Mouse (Mus musculus) forelimb bud, embryonic 11.5 days (tissue): ENCODE measurements around the gene Rhox2h.
"Not testable (repeated sequence)": the region's sequence is repeated elsewhere in the genome, so short reads cannot be mapped to it uniquely, and the experiment has no call there.

ENCODE experiments used
- DNase-seq: peaks from one replicate; pipeline ENCODE4 v3.0.0-alpha.2; 2012; ENCODE audit warnings: low read depth, low spot score

The Rhox2h gene

DNA sequence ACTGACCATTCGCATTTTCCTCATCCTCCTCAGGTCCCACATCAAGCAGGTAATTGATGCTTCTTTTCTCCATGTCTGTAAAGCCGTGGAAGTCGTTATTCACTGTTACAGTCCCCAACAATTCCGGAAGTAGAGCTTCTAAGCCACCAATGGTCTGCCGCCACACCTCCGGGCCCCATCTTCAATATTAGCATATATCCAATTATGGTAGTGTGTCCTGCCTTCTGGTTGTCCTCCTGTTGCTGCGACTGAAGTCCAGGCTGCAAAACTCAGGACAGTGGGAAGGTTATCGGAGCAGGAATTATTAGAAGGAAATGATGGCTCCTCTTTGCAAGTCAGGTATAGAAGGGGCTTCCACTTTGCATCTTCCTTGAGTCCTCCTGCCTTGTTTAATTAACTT, at the start of gene Rhox2h:
Gene Rhox2h (minus strand): TSS at position 101 of the 400 bp plus-strand sequence.
- DNase-seq: not testable (repeated sequence)

DNA sequence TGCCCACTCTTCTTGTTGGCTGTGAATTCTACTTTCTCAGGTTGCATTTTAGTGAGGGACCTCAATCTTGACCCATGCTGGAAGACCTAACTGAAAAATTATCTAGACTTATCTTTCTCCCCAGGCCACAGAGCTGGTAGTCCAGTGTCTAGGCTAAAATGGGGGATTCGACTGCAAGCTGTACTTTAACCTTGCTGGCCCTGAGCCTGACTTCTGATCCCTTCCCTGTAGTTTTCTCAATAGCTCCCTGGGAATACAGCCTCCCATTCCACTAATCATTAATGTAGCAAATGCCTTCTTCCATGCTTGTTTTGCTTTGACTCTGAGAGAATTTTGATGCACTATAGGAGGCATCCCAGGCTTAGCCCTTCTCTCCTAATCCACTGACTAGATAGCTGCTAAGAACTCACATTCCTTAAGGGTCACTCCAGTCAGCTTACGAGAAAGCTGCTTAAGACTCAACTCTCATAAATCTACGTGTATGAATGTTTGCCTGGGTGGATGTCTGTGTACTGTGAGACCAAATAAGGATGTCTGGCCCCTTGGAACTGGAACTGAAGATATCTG, 28.8 kb upstream of the Rhox2h start:
- no peak for DNase-seq

DNA sequence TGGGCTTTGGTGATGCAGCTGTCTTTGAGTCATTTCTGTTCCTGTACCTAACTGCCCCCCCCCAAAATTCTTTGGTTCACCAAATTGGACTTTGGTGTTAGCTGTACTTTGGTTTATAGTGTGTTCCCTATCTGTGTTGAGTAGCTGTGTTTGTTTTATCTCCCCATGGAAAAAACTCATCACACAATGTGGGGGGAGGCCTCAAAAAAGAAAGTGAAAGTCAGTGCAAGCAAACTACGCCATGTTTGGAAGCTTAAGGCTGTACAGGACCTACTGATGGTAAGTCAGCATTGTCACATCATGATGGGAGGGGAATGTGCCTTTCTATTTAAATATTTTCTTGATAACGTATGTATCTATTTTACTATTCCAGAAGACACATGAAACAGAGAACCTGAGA, 19.2 kb upstream of the Rhox2h start:
- no peak for DNase-seq

DNA sequence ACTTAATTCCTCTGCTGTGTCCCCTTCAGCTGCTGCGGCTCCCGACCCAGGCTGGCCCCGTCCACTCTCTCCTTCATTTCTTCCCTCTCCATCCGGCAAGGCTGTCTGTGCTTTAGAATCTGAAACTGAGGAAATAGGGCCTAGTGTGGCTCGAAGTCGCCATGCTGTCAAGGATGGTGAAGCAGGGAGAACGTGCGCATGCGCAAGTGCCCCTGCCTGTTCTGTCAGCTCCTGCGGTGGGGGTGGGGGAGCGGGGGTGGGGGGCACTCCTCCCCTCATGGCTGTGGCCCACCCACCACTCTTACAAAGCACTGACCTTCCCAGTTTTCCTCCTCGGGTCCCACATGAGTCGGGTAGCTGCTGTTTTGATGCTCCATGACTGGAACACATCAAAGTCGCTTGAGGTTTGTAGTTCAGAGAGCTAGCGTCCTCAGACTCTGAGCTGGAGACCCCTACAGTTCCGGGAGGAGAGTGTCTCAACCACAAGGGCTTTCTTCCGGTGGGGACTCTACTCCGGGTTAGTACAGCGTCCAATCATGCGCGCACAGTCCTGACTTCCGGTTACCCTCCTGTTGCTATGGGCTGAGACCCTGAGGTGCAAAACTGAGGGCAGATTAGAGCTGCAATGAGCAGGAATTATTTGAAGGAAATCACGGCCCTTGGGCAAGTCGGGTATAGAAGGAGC, 10.1 kb upstream of the Rhox2h start:
- DNase-seq: no peak

DNA sequence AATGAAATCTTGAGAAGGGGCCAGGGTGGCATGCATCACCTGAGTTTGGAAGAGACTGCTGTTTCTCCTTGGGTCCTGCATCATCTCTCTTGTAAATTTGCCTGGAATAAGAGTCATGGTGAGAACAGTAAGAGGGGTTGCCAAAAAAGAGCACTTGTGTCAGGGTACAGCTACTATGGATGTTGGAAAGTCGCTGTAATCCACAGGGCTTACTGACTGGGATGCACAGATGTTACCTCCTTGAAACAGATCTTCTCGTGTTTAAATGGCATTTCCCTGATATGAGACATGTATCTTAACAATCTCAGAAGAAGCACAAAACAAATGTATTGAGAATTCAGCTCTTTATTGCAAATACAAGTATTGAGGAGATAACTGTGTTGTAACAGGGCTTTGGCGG, 4.4 kb downstream of the Rhox2h start, which contains the start of gene Rhox3h:
Gene Rhox3h (minus strand): TSS at position 101 of the 400 bp plus-strand sequence.
- DNase-seq: not testable (repeated sequence)

DNA sequence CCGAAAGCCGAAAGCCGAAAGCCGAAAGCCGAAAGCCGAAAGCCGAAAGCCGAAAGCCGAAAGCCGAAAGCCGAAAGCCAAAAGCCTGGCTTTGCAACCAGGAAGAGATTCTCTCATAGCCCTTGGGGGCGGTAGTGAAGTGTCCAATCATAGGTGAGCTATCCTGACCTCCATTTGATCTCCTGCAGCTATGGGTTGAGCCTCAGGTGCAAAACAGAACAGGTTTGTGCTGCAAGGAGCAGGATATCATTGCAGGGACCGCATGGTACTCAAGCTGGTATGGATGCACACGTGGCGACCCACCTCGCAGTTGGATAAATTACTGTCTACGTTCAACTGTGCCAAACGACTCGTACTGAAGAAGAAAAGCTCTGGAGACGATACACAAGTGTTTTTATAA, 21.9 kb downstream of the Rhox2h start, which contains the start of gene Rhox4g:
Gene Rhox4g (minus strand): TSS at position 101 of the 400 bp plus-strand sequence.
- not testable (repeated sequence) for DNase-seq

DNA sequence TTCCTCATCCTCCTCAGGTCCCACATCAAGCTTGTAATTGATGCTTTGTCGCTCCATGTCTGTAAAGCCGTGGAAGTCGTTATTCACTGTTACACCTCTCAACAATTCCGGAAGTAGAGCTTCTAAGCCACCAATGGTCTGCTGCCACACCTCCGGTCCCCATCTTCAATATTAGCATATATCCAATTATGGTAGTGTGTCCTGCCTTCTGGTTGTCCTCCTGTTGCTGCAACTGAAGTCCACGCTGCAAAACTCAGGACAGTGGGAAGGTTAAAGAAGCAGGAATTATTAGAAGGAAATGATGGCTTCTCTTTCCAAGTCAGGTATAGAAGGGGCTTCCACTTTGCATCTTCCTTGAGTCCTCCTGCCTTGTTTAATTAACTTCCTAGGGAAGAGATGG, 29.7 kb downstream of the Rhox2h start, which contains the start of gene Rhox2g:
Gene Rhox2g (minus strand): TSS at position 101 of the 400 bp plus-strand sequence.
- DNase-seq: not testable (repeated sequence)

DNA sequence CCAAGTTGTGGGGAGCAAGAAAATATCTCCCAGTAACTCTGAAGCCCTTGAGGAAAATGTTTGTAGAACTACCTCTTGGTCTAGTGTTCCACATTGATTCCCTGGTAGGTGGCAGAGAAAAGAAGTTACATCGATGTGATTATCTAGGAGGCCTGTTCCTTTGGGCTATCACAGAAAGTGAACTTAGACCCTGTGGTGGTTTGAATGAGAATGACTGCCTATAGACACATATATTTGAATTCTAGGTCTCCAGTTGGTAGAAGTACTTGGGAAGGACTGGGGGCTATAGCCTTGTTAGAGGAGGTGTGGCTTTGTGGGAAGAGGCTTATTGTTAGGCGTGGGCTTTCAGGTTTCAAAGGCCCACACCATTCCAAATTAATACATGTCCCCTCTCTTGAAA, 44.6 kb downstream of the Rhox2h start, which contains the start of gene Rhox3g:
Gene Rhox3g (minus strand): TSS at position 101 of the 400 bp plus-strand sequence.
- not testable (repeated sequence) for DNase-seq
